Mouse (Mus musculus) kidney, embryonic 15.5 days (tissue): ENCODE measurements around the gene Mt3. TPM values are rescaled to one million over a fixed set of nuclear protein-coding genes. Genes with fewer than 3 reads are reported as not detected.

Experiments
- ATAC-seq: fragments of 200-750 bp; cut with Nextera tagmentation; replicated peaks from 2 replicates; pipeline ENCODE4 v1.8.0; 2017; ENCODE audit warnings: moderate TSS enrichment; ENCODE audit not compliant: low FRiP score
- H3K27ac ChIP-seq: fragments of 300-500 bp; sonication (generic); 2 replicates; pipeline ENCODE4 v1.5.1; 2015; ENCODE audit warnings: mild to moderate bottlenecking, inconsistent platforms
- H3K27me3 ChIP-seq: fragments of 300-500 bp; sonication (generic); 2 replicates; pipeline ENCODE4 v1.6.1; 2015; ENCODE audit warnings: inconsistent platforms
- H3K36me3 ChIP-seq: fragments of 300-500 bp; sonication (generic); 2 replicates; pipeline ENCODE4 v1.6.1; 2015; ENCODE audit warnings: inconsistent platforms
- H3K4me1 ChIP-seq: fragments of 300-500 bp; sonication (generic); 2 replicates; pipeline ENCODE4 v1.6.1; 2015; ENCODE audit warnings: inconsistent platforms
- H3K4me2 ChIP-seq: fragments of 300-500 bp; sonication (generic); 2 replicates; pipeline ENCODE4 v1.6.1; 2015; ENCODE audit warnings: moderate library complexity, mild to moderate bottlenecking, inconsistent platforms
- H3K4me3 ChIP-seq: fragments of 300-500 bp; sonication (generic); replicated peaks from 2 replicates; pipeline ENCODE4 v1.5.1; 2015; ENCODE audit warnings: mild to moderate bottlenecking, inconsistent platforms
- H3K9ac ChIP-seq: fragments of 300-500 bp; sonication (generic); 2 replicates; pipeline ENCODE4 v1.6.1; 2015; ENCODE audit warnings: mild to moderate bottlenecking, inconsistent platforms
- H3K9me3 ChIP-seq: fragments of 300-500 bp; sonication (generic); replicated peaks from 2 replicates; pipeline ENCODE4 v1.6.1; 2016; ENCODE audit warnings: inconsistent platforms
- WGBS: fragments of 180-500 bp; shearing (Covaris S2); methylation state at CpG from one replicate; pipeline ENCODE4 v1.1.7; 2015; ENCODE audit warnings: mixed read lengths; 5-methylcytosine and 5-hydroxymethylcytosine counted together
- polyA plus RNA-seq: library from polyadenylated mRNA; unstranded; fragments of >200 nt; fragmentation: Nextera tagmentation; extraction: Ambion mirVana; gene quantifications from 2 replicates; pipeline ENCODE4 v1.2.1, GENCODE M21; 2015

Mt3 gene
- 2.9 and 7.1 TPM in 2 replicates for polyA plus RNA-seq

DNA sequence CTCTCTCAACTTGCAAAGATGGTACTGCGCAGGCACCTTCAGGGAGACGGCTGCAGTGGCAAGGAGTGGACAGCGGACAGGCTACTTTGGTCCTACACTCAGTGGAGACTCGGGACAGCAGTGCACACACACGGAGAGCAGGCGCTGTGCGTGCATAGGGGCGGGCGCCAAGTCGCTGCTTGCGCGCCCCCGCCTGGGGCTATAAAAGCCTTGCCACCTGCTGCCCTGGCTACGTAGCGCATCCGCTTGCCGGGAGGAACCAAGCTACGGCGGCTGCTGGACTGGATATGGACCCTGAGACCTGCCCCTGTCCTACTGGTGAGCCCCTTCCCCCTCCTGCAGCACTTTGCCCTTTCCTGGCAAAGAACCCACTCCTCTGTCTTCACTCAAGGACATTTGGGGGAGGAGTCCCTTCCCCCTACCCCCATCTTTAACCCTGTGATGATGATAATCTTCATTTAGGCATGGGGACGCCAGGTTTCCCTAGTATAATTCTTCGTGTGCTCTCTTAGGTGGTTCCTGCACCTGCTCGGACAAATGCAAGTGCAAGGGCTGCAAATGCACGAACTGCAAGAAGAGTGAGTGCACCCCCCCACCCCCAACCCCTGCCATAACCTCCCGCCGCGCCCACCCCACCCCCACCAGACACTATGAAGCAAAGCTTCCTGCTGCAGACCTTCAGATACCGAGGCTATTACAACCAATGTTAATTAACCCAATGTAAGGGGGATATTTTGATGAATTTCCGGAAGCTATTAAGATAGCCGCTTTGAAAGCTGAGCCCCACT, at the start of gene Mt3:
Gene Mt3, plus strand, starts transcription at position 95 of the 788 bp plus-strand sequence.
- H3K27ac ChIP-seq = no peak within 1 kb of the TSS
- 1% methylated on average over 29 of the region's 29 CpGs for WGBS

DNA sequence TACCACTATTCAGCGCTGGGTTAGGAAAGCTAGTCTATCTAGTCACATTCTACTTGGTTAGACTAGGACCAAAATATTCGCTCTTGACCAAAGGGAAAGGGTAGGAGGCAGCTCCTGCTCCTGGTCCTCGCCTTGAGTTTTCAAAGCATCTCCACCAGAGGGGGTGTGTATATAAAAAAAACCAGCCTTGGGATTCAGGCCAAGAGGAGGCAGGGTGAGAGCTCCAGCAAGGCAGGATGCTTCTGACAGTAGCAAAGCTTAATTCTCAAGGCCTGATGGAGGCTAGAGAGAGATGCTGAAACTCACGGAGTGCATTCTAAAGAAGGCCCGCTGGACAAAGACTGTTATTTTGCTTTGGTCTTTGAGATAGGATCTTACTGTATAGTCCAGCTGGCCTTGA, 48.3 kb upstream of the Mt3 start:
- H3K4me3 ChIP-seq = no peak overlapping the region
- no peak overlapping the region for H3K4me2 ChIP-seq
- H3K9ac ChIP-seq = no peak overlapping the region
- 56% methylated on average over 5 of the region's 5 CpGs for WGBS
- H3K36me3 ChIP-seq = no peaks in the 10 kb centered on the region
- H3K4me1 ChIP-seq = peaks cover under 1% of the 10 kb centered on the region; the same call in 1 of the 2 replicates
- H3K9me3 ChIP-seq = no peaks in the 10 kb centered on the region
- H3K27ac ChIP-seq = no peak overlapping the region
- no peaks in the 10 kb centered on the region for H3K27me3 ChIP-seq
- ATAC-seq = no peak

More for the DNA sequence above, at the start of gene Mt3:
- no peaks in the 10 kb centered on the region for H3K36me3 ChIP-seq
- peak within 1 kb of the TSS; percentile 79 for H3K4me2 ChIP-seq
- H3K27me3 ChIP-seq = peaks cover 18% of the 10 kb centered on the region
- no peaks in the 10 kb centered on the region for H3K9me3 ChIP-seq
- peak; percentile 77 for ATAC-seq
- H3K9ac ChIP-seq = no peak within 1 kb of the TSS
- peak within 1 kb of the TSS; percentile 38 for H3K4me3 ChIP-seq
- H3K4me1 ChIP-seq = peaks cover 25% of the 10 kb centered on the region

DNA sequence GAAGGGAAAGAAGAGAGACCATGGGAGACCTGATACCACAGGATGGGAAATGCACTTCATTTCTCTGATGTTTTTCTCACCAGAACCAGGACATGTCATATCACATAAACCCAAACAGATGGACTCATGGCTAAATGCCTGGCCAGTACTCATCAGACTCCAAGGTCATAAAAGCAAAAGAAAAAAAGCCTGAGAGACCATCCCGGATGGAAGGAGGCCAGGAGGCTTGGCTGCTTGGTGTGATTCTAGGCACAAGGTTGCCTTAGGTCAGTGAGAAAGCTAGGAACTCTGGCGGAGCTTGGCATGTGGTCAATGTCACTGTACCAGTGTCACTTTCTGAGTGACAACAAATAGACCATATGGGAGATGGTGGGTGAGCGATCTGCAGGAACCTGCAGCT, 44.5 kb upstream of the Mt3 start:
- Histone ChIP-seq H3K27ac (no peak overlapping the region), H3K27me3 (no peaks in the 10 kb centered on the region), H3K4me3 (no peak overlapping the region), H3K4me2 (no peak overlapping the region), H3K36me3 (no peaks in the 10 kb centered on the region), H3K9me3 (no peaks in the 10 kb centered on the region), H3K4me1 (no peaks in the 10 kb centered on the region), H3K9ac (no peak overlapping the region)
- no peak for ATAC-seq
- 69% methylated on average over 3 of the region's 3 CpGs for WGBS

DNA sequence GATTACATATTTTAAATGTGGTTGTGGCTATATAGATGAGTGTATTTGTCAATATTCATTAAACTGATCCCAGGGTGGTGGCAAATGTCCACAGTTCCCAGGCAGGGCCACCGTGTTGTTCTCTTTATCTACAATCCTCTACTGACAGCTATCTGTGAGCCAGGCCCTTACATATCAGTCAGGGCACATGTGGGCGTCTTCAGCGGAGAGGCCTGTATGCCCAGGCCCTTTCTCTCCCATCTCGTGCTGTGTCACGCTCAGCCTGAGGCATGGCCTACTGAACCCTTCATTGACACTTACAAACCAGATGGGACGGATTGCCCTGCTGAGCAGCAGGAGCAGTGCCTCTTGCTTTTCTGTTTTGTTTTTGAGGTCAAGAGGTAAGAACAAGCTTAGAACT, 43.0 kb upstream of the Mt3 start:
- Histone ChIP-seq H3K9ac (no peak overlapping the region), H3K9me3 (no peaks in the 10 kb centered on the region), H3K27me3 (no peaks in the 10 kb centered on the region), H3K27ac (no peak overlapping the region), H3K4me1 (no peaks in the 10 kb centered on the region), H3K4me3 (no peak overlapping the region), H3K36me3 (no peaks in the 10 kb centered on the region), H3K4me2 (no peak overlapping the region)
- peak; percentile 67; the same call in 1 of the 2 replicates for ATAC-seq
- WGBS = 76% methylated on average over 6 of the region's 6 CpGs

DNA sequence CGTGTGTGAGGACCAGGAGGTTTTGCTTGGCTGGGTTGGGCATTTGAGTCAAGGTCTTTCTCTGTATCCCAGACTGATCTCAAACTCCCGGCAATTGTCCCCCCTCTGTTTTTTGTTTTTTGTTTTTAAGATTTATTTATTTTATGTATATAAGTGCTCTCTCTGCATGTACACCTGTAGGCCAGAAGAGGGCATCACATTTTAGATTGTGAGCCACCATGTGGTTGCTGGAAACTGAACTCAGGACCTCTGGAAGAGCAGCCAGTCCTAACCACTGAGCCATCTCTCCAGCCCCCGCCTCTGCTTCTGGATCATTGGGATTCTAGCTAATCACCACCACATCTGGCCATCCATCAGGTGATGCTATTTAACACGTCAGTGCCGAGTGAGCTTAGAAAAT, 42.6 kb upstream of the Mt3 start:
- WGBS = 73% methylated on average over 5 of the region's 5 CpGs
- Histone ChIP-seq H3K4me2 (no peak overlapping the region), H3K4me1 (no peaks in the 10 kb centered on the region), H3K36me3 (no peaks in the 10 kb centered on the region), H3K4me3 (no peak overlapping the region), H3K9ac (no peak overlapping the region), H3K27me3 (no peaks in the 10 kb centered on the region), H3K27ac (no peak overlapping the region), H3K9me3 (no peaks in the 10 kb centered on the region)
- ATAC-seq = no peak

DNA sequence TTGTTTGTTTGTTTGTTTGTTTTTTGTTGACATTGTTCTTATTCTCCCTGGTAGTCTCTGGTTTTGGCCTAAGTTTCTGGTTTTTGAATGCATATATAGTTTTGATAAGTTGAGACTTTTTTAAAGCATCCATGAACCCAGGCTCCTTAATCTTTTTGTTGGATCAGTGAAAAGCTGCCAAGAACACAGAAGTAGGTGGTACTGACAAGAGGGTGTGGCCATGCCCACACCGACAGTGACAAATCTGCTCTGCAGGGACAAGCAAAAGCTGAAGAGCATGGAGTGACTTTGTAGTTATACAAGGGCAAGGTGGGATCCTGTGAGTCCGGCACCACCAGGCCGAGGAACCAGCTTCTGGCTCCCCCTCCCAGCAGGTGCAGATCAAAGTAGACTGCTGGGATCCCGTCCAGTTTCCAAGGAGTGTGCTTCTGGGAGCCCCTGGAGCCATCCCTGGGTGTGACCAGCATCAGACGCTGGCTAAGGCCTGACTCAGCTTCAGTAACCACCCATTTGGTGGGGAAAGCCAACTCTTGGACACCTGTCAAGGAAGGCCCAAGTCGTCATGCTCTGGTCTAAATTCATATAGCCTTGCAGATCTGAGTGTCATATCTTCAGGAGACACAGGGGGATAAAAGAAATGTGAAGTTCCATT, 41.8 kb upstream of the Mt3 start:
- Histone ChIP-seq H3K36me3 (no peaks in the 10 kb centered on the region), H3K4me2 (no peak overlapping the region), H3K4me3 (no peak overlapping the region), H3K27me3 (no peaks in the 10 kb centered on the region), H3K9ac (no peak overlapping the region), H3K27ac (no peak overlapping the region), H3K4me1 (no peaks in the 10 kb centered on the region), H3K9me3 (no peaks in the 10 kb centered on the region)
- 54% methylated on average over 6 of the region's 6 CpGs for WGBS
- ATAC-seq = no peak

DNA sequence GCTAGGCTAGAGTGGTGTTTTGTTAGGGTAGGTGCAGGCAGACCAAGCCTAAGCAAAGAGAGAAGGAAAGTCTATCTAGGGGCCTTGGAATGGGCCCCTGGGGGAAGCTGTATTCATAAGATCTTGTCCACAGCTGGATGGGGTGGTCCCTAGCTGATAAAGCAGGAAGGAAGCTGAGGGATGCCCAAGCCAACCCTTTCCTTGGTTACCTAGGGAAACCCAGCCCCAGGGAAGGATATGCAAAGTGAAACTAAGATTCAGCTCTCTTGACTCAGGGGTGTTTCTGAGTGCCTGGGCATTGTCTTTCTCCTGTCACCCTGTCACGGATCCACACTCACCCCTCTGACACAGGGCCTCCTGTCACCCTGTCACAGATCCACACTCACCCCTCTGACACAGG, 39.0 kb upstream of the Mt3 start:
- Histone ChIP-seq H3K4me3 (no peak overlapping the region), H3K4me2 (no peak overlapping the region), H3K4me1 (no peaks in the 10 kb centered on the region), H3K36me3 (no peaks in the 10 kb centered on the region), H3K27me3 (no peaks in the 10 kb centered on the region), H3K27ac (no peak overlapping the region), H3K9ac (no peak overlapping the region), H3K9me3 (no peaks in the 10 kb centered on the region)
- 70% methylated on average over 1 of the region's 1 CpGs for WGBS
- no peak for ATAC-seq

DNA sequence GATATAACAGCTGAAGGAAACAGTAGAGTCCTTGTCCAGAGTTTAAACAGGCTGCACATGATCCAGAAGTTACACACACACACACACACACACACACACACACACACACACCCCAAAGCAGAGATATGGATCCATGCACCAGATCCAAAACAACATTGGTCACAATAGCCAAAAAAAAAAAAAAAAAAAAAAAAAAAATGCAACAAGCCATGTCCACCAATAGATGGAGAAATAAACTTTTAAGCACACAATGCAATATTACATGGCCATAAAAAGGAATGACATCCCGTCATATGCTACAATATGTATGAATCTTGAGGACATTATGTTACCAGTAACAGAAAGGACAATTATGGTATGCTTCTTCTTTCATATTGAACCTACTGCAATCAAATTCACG, 38.4 kb upstream of the Mt3 start:
- Histone ChIP-seq H3K27ac (no peak overlapping the region), H3K9me3 (no peaks in the 10 kb centered on the region), H3K4me2 (no peak overlapping the region), H3K4me1 (peaks cover 4% of the 10 kb centered on the region), H3K36me3 (no peaks in the 10 kb centered on the region), H3K27me3 (no peaks in the 10 kb centered on the region), H3K9ac (no peak overlapping the region), H3K4me3 (no peak overlapping the region)
- WGBS = 87% methylated on average over 2 of the region's 2 CpGs
- ATAC-seq = no peak

DNA sequence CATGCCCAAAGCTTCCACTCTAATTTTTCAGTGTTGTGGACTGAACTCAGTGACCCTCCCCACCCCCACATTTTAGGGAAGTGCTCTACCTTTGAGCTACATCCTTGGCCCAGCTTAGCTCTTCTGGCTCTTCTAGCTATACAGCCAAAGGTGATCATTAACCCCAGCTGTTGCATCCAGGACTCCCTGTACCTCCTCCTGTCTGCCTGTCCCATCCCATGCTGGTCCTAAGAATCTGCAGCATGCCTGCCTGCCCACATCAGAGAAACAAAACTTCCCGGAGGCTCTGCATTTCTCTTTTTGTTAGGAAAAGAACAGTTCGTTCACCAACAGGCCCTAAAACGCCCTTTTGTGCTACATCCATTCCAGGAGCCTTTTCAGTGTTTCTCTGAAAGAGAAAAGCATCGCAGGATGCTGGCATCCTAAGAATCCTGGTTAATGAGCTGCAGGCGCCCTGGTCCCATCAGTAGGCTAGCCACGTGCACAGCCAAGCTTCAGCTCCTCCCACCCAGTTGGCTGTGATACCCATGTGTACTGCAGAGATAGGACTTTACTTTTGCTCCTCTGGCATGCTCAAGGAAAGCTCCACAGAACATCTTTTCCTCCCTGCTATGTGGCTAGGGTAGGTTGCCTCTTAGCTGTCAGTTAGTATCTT, 33.5 kb upstream of the Mt3 start:
- Histone ChIP-seq H3K27me3 (no peaks in the 10 kb centered on the region), H3K9ac (no peak overlapping the region), H3K9me3 (no peaks in the 10 kb centered on the region), H3K27ac (no peak overlapping the region), H3K4me1 (peaks cover 22% of the 10 kb centered on the region), H3K4me2 (no peak overlapping the region), H3K36me3 (no peaks in the 10 kb centered on the region), H3K4me3 (no peak overlapping the region)
- peak; percentile 72; the same call in 1 of the 2 replicates for ATAC-seq
- 13% methylated on average over 6 of the region's 6 CpGs for WGBS

DNA sequence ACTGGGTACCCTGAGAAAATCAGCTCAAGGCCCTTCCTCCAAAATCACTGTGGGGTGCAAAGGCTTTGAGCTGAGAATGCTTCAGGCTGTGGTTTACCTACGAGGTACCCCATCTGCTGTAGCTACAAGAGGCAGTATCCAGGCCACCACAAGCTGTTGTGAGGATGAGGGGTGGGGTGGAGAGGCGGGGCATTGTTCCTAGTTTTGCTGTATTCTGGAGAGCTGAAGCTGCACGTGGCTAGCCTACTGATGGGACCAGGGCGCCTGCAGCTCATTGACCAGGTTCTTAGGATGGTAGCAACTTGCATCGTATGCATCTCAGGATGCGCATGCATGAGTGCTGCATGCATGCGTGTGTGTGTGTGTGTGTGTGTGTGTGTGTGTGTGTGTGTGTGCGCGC, 30.8 kb upstream of the Mt3 start:
- no peaks in the 10 kb centered on the region for H3K36me3 ChIP-seq
- no peak overlapping the region for H3K4me2 ChIP-seq
- H3K9ac ChIP-seq = no peak overlapping the region
- 81% methylated on average over 9 of the region's 9 CpGs for WGBS
- no peaks in the 10 kb centered on the region for H3K9me3 ChIP-seq
- ATAC-seq = no peak
- H3K4me3 ChIP-seq = no peak overlapping the region
- H3K27me3 ChIP-seq = no peaks in the 10 kb centered on the region
- H3K27ac ChIP-seq = no peak overlapping the region
- peaks cover 22% of the 10 kb centered on the region for H3K4me1 ChIP-seq

DNA sequence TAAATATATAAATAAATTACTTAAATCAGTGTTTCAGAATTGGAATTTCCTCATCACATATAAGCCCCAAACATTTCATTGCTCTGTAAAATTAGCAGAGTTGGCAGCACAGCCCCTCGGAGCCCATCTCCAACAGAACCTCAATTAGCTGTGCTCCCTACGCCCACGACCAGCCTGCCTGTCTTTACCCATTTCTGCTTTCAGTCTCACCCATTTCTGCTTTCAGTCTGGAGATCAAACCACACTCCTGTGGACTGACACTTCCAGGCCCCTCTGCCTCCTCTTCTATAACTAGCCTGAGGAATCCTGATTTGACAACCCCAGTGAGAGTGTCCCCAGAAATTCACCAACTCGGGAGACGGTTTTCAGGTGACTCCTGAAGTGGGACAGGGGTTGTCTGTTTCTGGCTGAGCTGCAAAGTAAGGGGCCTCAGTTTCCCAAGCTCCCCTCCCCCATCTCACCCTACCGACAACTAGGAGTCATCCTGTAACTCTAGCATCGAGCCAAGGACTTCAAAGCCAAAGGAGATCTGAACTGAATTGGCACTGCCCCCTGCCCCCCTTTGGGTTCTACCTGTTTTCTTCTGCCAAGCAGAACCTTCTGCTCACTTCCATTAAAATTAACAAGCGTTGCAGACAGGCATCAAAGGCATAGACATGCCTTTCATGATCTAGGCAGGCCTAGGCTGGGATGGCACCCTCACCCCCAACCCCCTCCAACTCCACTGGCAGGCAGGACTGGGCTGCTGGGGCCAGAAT, 29.5 kb upstream of the Mt3 start:
- H3K27me3 ChIP-seq = no peaks in the 10 kb centered on the region
- ATAC-seq = peak; percentile 53; the same call in 1 of the 2 replicates
- no peak overlapping the region for H3K4me3 ChIP-seq
- no peak overlapping the region for H3K4me2 ChIP-seq
- 26% methylated on average over 8 of the region's 8 CpGs for WGBS
- H3K9ac ChIP-seq = no peak overlapping the region
- H3K36me3 ChIP-seq = no peaks in the 10 kb centered on the region
- no peaks in the 10 kb centered on the region for H3K9me3 ChIP-seq
- H3K4me1 ChIP-seq = peaks cover 22% of the 10 kb centered on the region
- H3K27ac ChIP-seq = no peak overlapping the region

DNA sequence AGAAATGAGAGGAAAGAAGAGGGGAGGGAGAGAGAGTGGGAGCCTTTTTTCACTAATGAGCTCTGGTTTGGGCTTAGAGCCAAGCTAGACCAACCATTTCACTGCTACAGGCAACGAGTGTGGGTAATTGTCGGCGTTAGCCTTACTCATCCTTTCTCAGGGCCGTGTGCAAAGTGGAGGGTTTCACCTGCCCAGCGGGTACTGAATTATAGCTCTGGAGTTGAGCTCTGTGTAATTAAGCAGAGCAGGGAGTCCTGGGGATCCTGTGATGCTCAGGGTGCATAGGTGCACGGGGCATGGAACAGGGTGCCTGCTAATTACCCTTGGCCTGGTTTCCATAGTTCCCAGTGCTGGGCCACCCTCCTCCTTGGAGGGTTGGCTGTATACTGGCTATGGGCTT, 24.7 kb upstream of the Mt3 start:
- no peaks in the 10 kb centered on the region for H3K36me3 ChIP-seq
- no peaks in the 10 kb centered on the region for H3K27me3 ChIP-seq
- no peak for ATAC-seq
- H3K9ac ChIP-seq = no peak overlapping the region
- H3K4me2 ChIP-seq = no peak overlapping the region
- peaks cover 11% of the 10 kb centered on the region; the same call in 1 of the 2 replicates for H3K4me1 ChIP-seq
- 78% methylated on average over 6 of the region's 6 CpGs for WGBS
- H3K4me3 ChIP-seq = no peak overlapping the region
- no peak overlapping the region for H3K27ac ChIP-seq
- H3K9me3 ChIP-seq = no peaks in the 10 kb centered on the region
